13 mouse cellular contexts compared by ENCODE assay signal in the genomic region with DNA sequence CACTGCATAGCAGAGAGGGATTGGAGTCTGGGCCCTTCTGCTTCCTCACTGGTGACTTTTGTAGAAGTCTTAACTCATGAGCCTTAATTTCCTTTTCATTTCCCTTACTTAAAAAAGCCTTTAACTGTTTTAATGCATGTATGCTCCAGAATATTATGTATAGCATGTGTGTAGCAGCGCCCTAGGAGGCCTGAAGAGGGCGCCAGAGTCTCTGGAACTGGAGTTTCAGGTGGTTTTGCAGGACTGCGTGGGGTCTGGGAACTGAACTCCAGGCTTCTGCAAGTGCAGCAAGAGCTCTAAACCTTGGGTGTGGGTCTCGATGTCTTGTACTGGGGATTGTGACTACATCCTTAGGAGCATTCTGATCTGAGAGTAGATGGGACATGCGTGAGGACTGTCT. TPM values are rescaled to one million over a fixed set of nuclear protein-coding genes. Genes with fewer than 3 reads are reported as not detected.
DNase-seq lines count a peak whose midpoint lies in the region; ATAC-seq and TF ChIP-seq lines count a peak whose summit lies in the region.
"Had no signal": no experiment of that assay in that cellular context is flagged by ENCODE, and none has a peak within 500 bp of the region (broad histone marks: within the 10 kb centered on the region; RNA-seq: fewer than 3 reads in every experiment).

No protein-coding gene starts in this region.

- 92% methylated on average over 5 of the region's 5 CpGs for WGBS in heart, postnatal 0 days
- 88% methylated on average over 5 of the region's 5 CpGs for WGBS in lung, postnatal 0 days
- 87% methylated on average over 5 of the region's 5 CpGs for WGBS in stomach, postnatal 0 days
- WGBS in embryonic facial prominence, embryonic 10.5 days = 82% methylated on average over 5 of the region's 5 CpGs

- no peaks in the 10 kb centered on the region for H3K79me2 ChIP-seq in MEL (ENCODE audit: control insufficient read depth, insufficient read depth, low read length, poor library complexity)

- H3K36me3 ChIP-seq in heart, postnatal 0 days (replicated peaks; ENCODE audit: control insufficient read depth, insufficient read depth, low read length) = peaks cover 32% of the 10 kb centered on the region
- H3K36me3 ChIP-seq in lung, postnatal 0 days (ENCODE audit: insufficient read depth, low read length) = no peaks in the 10 kb centered on the region
- H3K36me3 ChIP-seq in MEL (ENCODE audit: control insufficient read depth in 1 of 2, insufficient read depth in 2 of 2, low read length in 2 of 2) = no peaks in the 10 kb centered on the region
- H3K36me3 ChIP-seq in stomach, postnatal 0 days (ENCODE audit: control insufficient read depth, insufficient read depth, low read length) = no peaks in the 10 kb centered on the region
- no peaks in the 10 kb centered on the region for H3K36me3 ChIP-seq in embryonic facial prominence, embryonic 10.5 days (replicated peaks)
- H3K36me3 ChIP-seq: embryonic facial prominence, embryonic 15.5 days had no signal

- DNase-seq in heart, postnatal 0 days (ENCODE audit: low spot score) = no peak
- DNase-seq in heart, adult 9 months (ENCODE audit: low spot score in 2 of 2) = no peak
- DNase-seq in lung, postnatal 0 days (ENCODE audit: low spot score) = no peak
- no peak for DNase-seq in lung, adult 18-20 months
- DNase-seq in MEL (ENCODE audit: low read depth, low spot score) = peak; percentile 32
- no peak for DNase-seq in stomach, postnatal 0 days (ENCODE audit: low spot score)
- no peak for DNase-seq in adrenal gland, adult 2 months
- DNase-seq in embryonic facial prominence, embryonic 10.5 days (ENCODE audit: low spot score) = no peak
- DNase-seq: cerebellum, postnatal 14 days; kidney, postnatal 10 days had no signal

- H3K9me3 ChIP-seq in heart, postnatal 0 days (replicated peaks; ENCODE audit: control insufficient read depth, low read length) = no peaks in the 10 kb centered on the region
- no peaks in the 10 kb centered on the region for H3K9me3 ChIP-seq in lung, postnatal 0 days (ENCODE audit: low read length)
- H3K9me3 ChIP-seq in MEL (replicated peaks; ENCODE audit: insufficient read depth, low read length) = no peaks in the 10 kb centered on the region
- no peaks in the 10 kb centered on the region for H3K9me3 ChIP-seq in stomach, postnatal 0 days (ENCODE audit: control insufficient read depth, low read length)
- no peaks in the 10 kb centered on the region for H3K9me3 ChIP-seq in embryonic facial prominence, embryonic 10.5 days
- H3K9me3 ChIP-seq: embryonic facial prominence, embryonic 15.5 days had no signal

- no peak overlapping the region for H3K9ac ChIP-seq in heart, postnatal 0 days (replicated peaks; ENCODE audit: low read depth, low read length)
- H3K9ac ChIP-seq in lung, postnatal 0 days (replicated peaks; ENCODE audit: low read depth) = no peak overlapping the region
- no peak overlapping the region for H3K9ac ChIP-seq in MEL (ENCODE audit: control insufficient read depth, low read depth, low read length, poor library complexity, severe bottlenecking)
- no peak overlapping the region for H3K9ac ChIP-seq in stomach, postnatal 0 days (ENCODE audit: low read length)
- H3K9ac ChIP-seq: embryonic facial prominence, embryonic 15.5 days had no signal

- H3K4me3 ChIP-seq in heart, postnatal 0 days (ENCODE audit: low read depth, low read length) = no peak overlapping the region
- no peak overlapping the region for H3K4me3 ChIP-seq in lung, postnatal 0 days (ENCODE audit: low read depth, low read length)
- no peak overlapping the region for H3K4me3 ChIP-seq in MEL (ENCODE audit: control insufficient read depth in 1 of 2, insufficient read depth in 1 of 2, low read depth in 2 of 2, low read length in 2 of 2)
- no peak overlapping the region for H3K4me3 ChIP-seq in stomach, postnatal 0 days (ENCODE audit: low read depth, low read length)
- no peak overlapping the region for H3K4me3 ChIP-seq in embryonic facial prominence, embryonic 10.5 days
- H3K4me3 ChIP-seq: embryonic facial prominence, embryonic 15.5 days; heart, embryonic 12.5 days had no signal

- H3K27ac ChIP-seq in heart, postnatal 0 days (ENCODE audit: low read depth) = peak overlapping the region; percentile 49
- no peak overlapping the region for H3K27ac ChIP-seq in lung, postnatal 0 days (ENCODE audit: low read length)
- H3K27ac ChIP-seq in MEL (ENCODE audit: control insufficient read depth, low read depth, low read length) = no peak overlapping the region
- H3K27ac ChIP-seq in stomach, postnatal 0 days (replicated peaks) = no peak overlapping the region
- no peak overlapping the region for H3K27ac ChIP-seq in embryonic facial prominence, embryonic 10.5 days (replicated peaks)

- peak; percentile 40 for TF ChIP-seq RAD21 in MEL (IDR thresholded peaks at IDR 0.05; ENCODE audit: low read depth, low read length)

- ATAC-seq in heart, postnatal 0 days (ENCODE audit: insufficient read depth, low read depth) = no peak
- no peak for ATAC-seq in lung, postnatal 0 days
- no peak for ATAC-seq in stomach, postnatal 0 days (ENCODE audit: low FRiP score, low TSS enrichment)

- H3K4me1 ChIP-seq in heart, postnatal 0 days (ENCODE audit: control insufficient read depth, insufficient read depth) = peaks cover 27% of the 10 kb centered on the region
- H3K4me1 ChIP-seq in lung, postnatal 0 days (ENCODE audit: insufficient read depth, low read depth, low read length) = peaks cover 9% of the 10 kb centered on the region; the same call in 1 of the 2 replicates
- peaks cover 2 to 3% of the 10 kb centered on the region in 2 experiments; a peak in 2 of 4 replicates for H3K4me1 ChIP-seq in MEL (ENCODE audit: control insufficient read depth in 1 of 2, insufficient read depth in 2 of 2, low read length in 2 of 2)
- peaks cover 2% of the 10 kb centered on the region; the same call in 1 of the 2 replicates for H3K4me1 ChIP-seq in stomach, postnatal 0 days (replicated peaks; ENCODE audit: control insufficient read depth, insufficient read depth)
- H3K4me1 ChIP-seq in embryonic facial prominence, embryonic 10.5 days = peaks cover 36% of the 10 kb centered on the region

- H3K4me2 ChIP-seq in heart, postnatal 0 days (ENCODE audit: low read depth, low read length) = no peak overlapping the region
- H3K4me2 ChIP-seq in lung, postnatal 0 days (replicated peaks; ENCODE audit: low read depth, low read length) = no peak overlapping the region
- H3K4me2 ChIP-seq in stomach, postnatal 0 days (replicated peaks; ENCODE audit: low read depth) = no peak overlapping the region
- H3K4me2 ChIP-seq: embryonic facial prominence, embryonic 15.5 days; heart, embryonic 12.5 days had no signal

- TF ChIP-seq CTCF in heart, postnatal 0 days (IDR thresholded peaks at IDR 0.05; ENCODE audit: low read depth) = peak; percentile 31
- peak; percentile 41 for TF ChIP-seq CTCF in lung, postnatal 0 days (IDR thresholded peaks at IDR 0.05)
- TF ChIP-seq CTCF in MEL (IDR thresholded peaks at IDR 0.05 in 2 of 3, conservative IDR thresholded peaks at IDR 0.05 in 1 of 3; ENCODE audit: control insufficient read depth in 1 of 3, insufficient read depth in 1 of 3, low read depth in 2 of 3, low read length in 3 of 3, poor library complexity in 1 of 3, severe bottlenecking in 1 of 3) = peak; percentile 56 to 59 (median 56); a peak in 5 of 6 replicates
- TF ChIP-seq CTCF in stomach, postnatal 0 days (IDR thresholded peaks at IDR 0.05; ENCODE audit: low read depth) = peak; percentile 53

- no peaks in the 10 kb centered on the region for H3K27me3 ChIP-seq in heart, postnatal 0 days (ENCODE audit: control insufficient read depth, insufficient read depth, low read length)
- no peaks in the 10 kb centered on the region for H3K27me3 ChIP-seq in lung, postnatal 0 days (replicated peaks; ENCODE audit: insufficient read depth, low read length)
- H3K27me3 ChIP-seq in MEL (ENCODE audit: control insufficient read depth in 1 of 2, insufficient read depth in 2 of 2, low read length in 2 of 2) = peaks cover 8 to 13% of the 10 kb centered on the region in 2 experiments
- H3K27me3 ChIP-seq in stomach, postnatal 0 days (ENCODE audit: control insufficient read depth, insufficient read depth, low read length) = no peaks in the 10 kb centered on the region
- H3K27me3 ChIP-seq in embryonic facial prominence, embryonic 10.5 days (replicated peaks; ENCODE audit: low read depth, poor library complexity, severe bottlenecking) = 0 out of 2 replicates have a peak, but pooled peaks cover 5% of the 10 kb centered on the region
- H3K27me3 ChIP-seq: embryonic facial prominence, embryonic 15.5 days; heart, embryonic 12.5 days had no signal

- no peak for TF ChIP-seq POLR2A in MEL (IDR thresholded peaks at IDR 0.05; ENCODE audit: control insufficient read depth in 1 of 2, insufficient read depth in 1 of 2, low read depth in 1 of 2, low read length in 2 of 2, poor library complexity in 1 of 2)

- TF ChIP-seq EP300 in heart, postnatal 0 days (IDR thresholded peaks at IDR 0.05; ENCODE audit: low read depth) = no peak
- no peak for TF ChIP-seq EP300 in lung, postnatal 0 days (IDR thresholded peaks at IDR 0.05)
- no peak for TF ChIP-seq EP300 in MEL (IDR thresholded peaks at IDR 0.05; ENCODE audit: low read depth in 1 of 2, low read length in 2 of 2)
- TF ChIP-seq EP300 in stomach, postnatal 0 days (optimal IDR thresholded peaks at IDR 0.05) = no peak

RNA-seq across cellular contexts. Expression of gene Alpk3, which starts 15.9 kb away (rescaled TPM):
- 42.9 and 70.8 TPM in 2 replicates for total RNA-seq in heart, postnatal 0 days (2014; rRNA removed; ENCODE audit: low replicate concordance)
- 18.3 and 19.1 TPM in 2 replicates for polyA plus RNA-seq in heart, postnatal 0 days (2015; fragmentation: Nextera tagmentation; extraction: Ambion mirVana)
- 0.70 and 0.80 TPM in 2 replicates for polyA plus RNA-seq in lung, postnatal 0 days (2015; fragmentation: Nextera tagmentation; extraction: Ambion mirVana)
- total RNA-seq in MEL (2012; rRNA removed) = under 0.01 TPM in 1 of 2 replicates, not detected in the other
- polyA plus RNA-seq in MEL (2012; ENCODE audit: insufficient read depth in 1 of 2, insufficient read length in 2 of 2, low read depth in 1 of 2, low replicate concordance in 2 of 2, missing spikeins in 1 of 2) = under 1 TPM in 1 of 2 experiments, not detected in 1; 0.03 TPM
- 0.11 and 0.15 TPM in 2 replicates for polyA plus RNA-seq in stomach, postnatal 0 days (2015; fragmentation: Nextera tagmentation; extraction: Ambion mirVana)
- under 1 TPM; 0.17 to 0.24 TPM for total RNA-seq in adrenal gland, adult 2 months (2021)
- polyA plus RNA-seq in adrenal gland, adult 2 months (2012; rRNA removed) = 0.03 TPM in 2 replicates
- polyA plus RNA-seq in embryonic facial prominence, embryonic 10.5 days (2016; fragmentation: Nextera tagmentation; extraction: Ambion mirVana) = 0.11 and 0.20 TPM in 2 replicates

RNA-seq across cellular contexts. Expression of gene Slc28a1, which starts 41.3 kb away (rescaled TPM):
- total RNA-seq in heart, postnatal 0 days (2014; rRNA removed; ENCODE audit: low replicate concordance) = not detected in 2 replicates
- 0.04 and 0.05 TPM in 2 replicates for polyA plus RNA-seq in heart, postnatal 0 days (2015; fragmentation: Nextera tagmentation; extraction: Ambion mirVana)
- 0.05 and 0.06 TPM in 2 replicates for polyA plus RNA-seq in lung, postnatal 0 days (2015; fragmentation: Nextera tagmentation; extraction: Ambion mirVana)
- total RNA-seq in MEL (2012; rRNA removed) = not detected in 2 replicates
- polyA plus RNA-seq in MEL (2012; ENCODE audit: insufficient read depth in 1 of 2, insufficient read length in 2 of 2, low read depth in 1 of 2, low replicate concordance in 2 of 2, missing spikeins in 1 of 2) = not detected
- not detected in 2 replicates for polyA plus RNA-seq in stomach, postnatal 0 days (2015; fragmentation: Nextera tagmentation; extraction: Ambion mirVana)
- total RNA-seq in adrenal gland, adult 2 months (2021) = under 1 TPM in 1 of 2 experiments, not detected in 1; 0.10 TPM
- 0.03 TPM in 1 of 2 replicates, not detected in the other for polyA plus RNA-seq in adrenal gland, adult 2 months (2012; rRNA removed)
- 0.05 TPM in 1 of 2 replicates, not detected in the other for polyA plus RNA-seq in embryonic facial prominence, embryonic 10.5 days (2016; fragmentation: Nextera tagmentation; extraction: Ambion mirVana)
- polyA plus RNA-seq: embryonic facial prominence, embryonic 15.5 days; lung, embryonic 16.5 days had no signal

Comparison
In these comparisons a context has a peak if more than half of its experiments do, and no peak if none do; other contexts are left out.
1. RNA of gene Alpk3, which starts 15.9 kb away (polyA plus RNA-seq): 18.3 to 19.1 TPM in heart, postnatal 0 days; 0.70 to 0.80 TPM in lung, postnatal 0 days, 0.11 to 0.20 TPM in embryonic facial prominence, embryonic 10.5 days, 0.11 to 0.15 TPM in stomach, postnatal 0 days, 0.03 TPM in adrenal gland, adult 2 months and 0.03 TPM in MEL; every median in the first group is over 10 times any median in the second.
2. Peak in every context shown above with its lines, with median percentiles within 50 percentile points of each other: CTCF ChIP-seq.